Mouse (Mus musculus): ENCODE measurements around the gene Pak7.

DNA sequence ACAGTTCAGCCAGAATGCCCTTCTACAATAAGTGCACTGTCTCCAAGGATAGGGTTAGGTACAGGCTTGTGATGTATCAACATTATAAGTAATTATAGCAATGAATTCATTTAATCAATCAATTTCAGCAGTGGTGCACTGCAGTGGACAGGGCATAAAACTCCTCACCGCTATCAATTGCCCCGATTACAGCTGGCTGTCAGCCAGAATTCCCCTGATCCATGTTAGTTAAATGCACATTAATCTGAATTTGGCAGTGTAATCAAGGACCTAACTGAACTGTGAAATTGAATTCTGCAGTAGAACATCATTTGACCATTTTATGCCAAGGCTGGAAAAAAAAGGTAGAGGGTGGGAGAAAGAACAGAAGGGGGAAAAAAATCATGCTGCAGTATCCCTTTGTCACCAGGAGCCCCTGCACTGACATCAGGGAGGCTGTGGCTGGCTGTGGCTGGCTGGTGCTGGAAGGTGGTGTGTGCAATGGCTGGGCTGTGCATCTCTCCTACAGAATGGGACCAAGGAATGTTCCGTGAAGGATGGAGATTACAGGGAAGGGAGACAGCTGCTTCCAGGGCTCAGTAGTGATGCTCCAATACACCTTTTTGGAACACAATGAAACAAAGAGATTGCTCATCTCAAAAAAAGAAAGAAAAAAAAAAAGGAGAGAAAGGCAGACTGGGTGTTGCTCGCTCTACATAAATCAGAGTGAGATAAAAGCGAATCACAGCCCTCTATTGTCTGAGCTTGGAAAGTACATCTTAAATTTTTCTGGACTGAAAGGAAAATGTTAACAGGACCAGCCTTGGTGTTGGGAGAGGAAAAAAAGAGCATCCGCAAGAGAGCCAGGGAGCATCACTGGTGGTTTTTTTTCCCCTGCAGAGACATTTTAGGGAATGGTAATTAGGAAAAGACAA, 279.4 kb downstream of the Pak7 start:
- TF ChIP-seq CTCF (IDR thresholded peaks at IDR 0.05; ENCODE audit: borderline replicate concordance, extremely low read depth, insufficient read depth, insufficient read length) (no peak), POLR2A (IDR thresholded peaks at IDR 0.05; ENCODE audit: borderline replicate concordance, extremely low read depth, insufficient read depth, insufficient read length, poor library complexity, severe bottlenecking) (no peak)

Data from brain, embryonic 14.5 days (tissue).